Mouse (Mus musculus) thymus, adult 2 months (tissue): ENCODE measurements around the gene Abi3bp. TPM values are rescaled to one million over a fixed set of nuclear protein-coding genes. Genes with fewer than 3 reads are reported as not detected.

Experiments used
- DNase-seq: peaks from one replicate; pipeline ENCODE4 v3.0.0; 2021
- H3K27ac ChIP-seq: fragments of 200-500 bp; 2 replicates; pipeline ENCODE4 v1.5.1; 2012; ENCODE audit warnings: low read length, control low read depth; ENCODE audit not compliant: control insufficient read depth, insufficient read depth
- H3K27me3 ChIP-seq: fragments of 200-500 bp; 2 replicates; pipeline ENCODE4 v1.6.1; 2012; ENCODE audit warnings: mild to moderate bottlenecking, low read length, moderate library complexity, mixed read lengths; ENCODE audit not compliant: control insufficient read depth, insufficient read depth
- H3K36me3 ChIP-seq: fragments of 200-500 bp; 2 replicates; pipeline ENCODE4 v1.6.1; 2012; ENCODE audit warnings: mild to moderate bottlenecking, low read length, moderate library complexity; ENCODE audit not compliant: control insufficient read depth, insufficient read depth
- H3K4me1 ChIP-seq: fragments of 200-500 bp; replicated peaks from 2 replicates; pipeline ENCODE4 v1.6.1; 2012; ENCODE audit warnings: low read length; ENCODE audit not compliant: control insufficient read depth, insufficient read depth
- H3K4me3 ChIP-seq: fragments of 200-500 bp; 2 replicates; pipeline ENCODE4 v1.5.1; 2012; ENCODE audit warnings: mild to moderate bottlenecking, low read length, control low read depth, moderate library complexity; ENCODE audit not compliant: control insufficient read depth, insufficient read depth
- CTCF ChIP-seq: fragments of 200-500 bp; IDR thresholded peaks from 2 replicates; pipeline ENCODE4 v1.5.1; 2012; ENCODE audit warnings: mild to moderate bottlenecking, control low read depth, low read length, moderate library complexity, borderline replicate concordance; ENCODE audit not compliant: control insufficient read depth, poor library complexity, insufficient read depth; ENCODE audit errors: extremely low read depth
- POLR2A ChIP-seq: fragments of 200-500 bp; IDR thresholded peaks from 2 replicates; pipeline ENCODE4 v1.6.1; 2012; ENCODE audit warnings: mild to moderate bottlenecking, low read length, control low read depth, moderate library complexity; ENCODE audit not compliant: control insufficient read depth, poor library complexity, insufficient read depth; ENCODE audit errors: extremely low read depth
- WGBS: fragments of 180-500 bp; shearing (Covaris S2); methylation state at CpG from one replicate; pipeline ENCODE4 v1.1.7; 2018; 5-methylcytosine and 5-hydroxymethylcytosine counted together
- polyA plus RNA-seq: library from polyadenylated mRNA; depleted of rRNA; stranded (reverse); fragments of >200 nt; gene quantifications from 2 replicates; pipeline ENCODE4 v1.2.3, GENCODE M21; 2012; rRNA removed

The Abi3bp gene
- polyA plus RNA-seq: 0.97 and 1.3 TPM in 2 replicates

DNA sequence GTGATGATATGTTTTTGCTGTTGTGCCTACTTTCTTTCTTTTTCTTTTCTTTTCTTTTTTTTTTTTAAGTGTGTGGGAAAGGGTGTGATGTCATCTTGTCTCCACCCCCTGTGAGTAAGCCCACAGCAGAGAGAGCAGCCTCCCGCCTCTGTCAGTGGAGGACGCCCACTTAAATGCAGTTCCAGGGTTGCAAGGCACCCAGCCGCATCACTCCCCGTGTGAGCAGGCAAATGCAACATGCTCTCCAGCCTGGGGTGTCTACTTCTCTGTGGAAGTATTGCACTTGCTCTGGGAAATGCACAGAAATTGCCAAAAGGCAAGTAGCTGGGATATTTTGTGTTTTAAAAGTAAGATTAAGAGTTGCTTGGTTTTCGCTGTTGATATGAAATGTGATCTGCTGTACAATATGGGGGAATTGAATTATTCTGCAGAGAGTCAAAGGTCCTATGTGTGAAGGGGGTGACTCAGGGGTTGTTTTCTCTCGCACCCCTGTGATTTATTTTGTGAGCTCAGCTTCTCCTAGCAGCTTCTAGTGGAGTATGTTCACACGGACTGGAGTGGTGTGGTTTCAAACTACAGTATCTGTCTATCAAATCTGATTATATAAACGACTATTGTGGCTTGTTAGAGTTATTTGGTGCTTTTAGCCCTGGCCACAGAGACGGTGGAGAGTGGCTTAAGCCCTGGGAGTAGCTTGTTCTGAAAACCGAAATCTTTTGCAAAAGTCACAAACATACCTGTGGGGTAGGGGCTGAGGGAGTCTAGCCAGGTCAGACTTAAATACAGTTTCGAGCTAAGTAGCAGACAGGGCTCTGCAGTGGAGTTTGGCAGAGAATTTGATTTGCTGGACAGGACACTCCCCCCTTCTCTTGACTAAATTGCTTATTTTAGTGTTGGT lies at the start of gene Abi3bp:
TSS of gene Abi3bp (plus strand) at position 202 of the 898 bp plus-strand sequence.
- no peak within 1 kb of the TSS for H3K4me3 ChIP-seq
- no peaks in the 10 kb centered on the region for H3K4me1 ChIP-seq
- no peak within 1 kb of the TSS for H3K27ac ChIP-seq
- no peaks in the 10 kb centered on the region for H3K36me3 ChIP-seq
- no peak for DNase-seq
- no peak for TF ChIP-seq CTCF
- no peak for TF ChIP-seq POLR2A
- 32% methylated on average over 11 of the region's 11 CpGs for WGBS
- H3K27me3 ChIP-seq: no peaks in the 10 kb centered on the region

DNA sequence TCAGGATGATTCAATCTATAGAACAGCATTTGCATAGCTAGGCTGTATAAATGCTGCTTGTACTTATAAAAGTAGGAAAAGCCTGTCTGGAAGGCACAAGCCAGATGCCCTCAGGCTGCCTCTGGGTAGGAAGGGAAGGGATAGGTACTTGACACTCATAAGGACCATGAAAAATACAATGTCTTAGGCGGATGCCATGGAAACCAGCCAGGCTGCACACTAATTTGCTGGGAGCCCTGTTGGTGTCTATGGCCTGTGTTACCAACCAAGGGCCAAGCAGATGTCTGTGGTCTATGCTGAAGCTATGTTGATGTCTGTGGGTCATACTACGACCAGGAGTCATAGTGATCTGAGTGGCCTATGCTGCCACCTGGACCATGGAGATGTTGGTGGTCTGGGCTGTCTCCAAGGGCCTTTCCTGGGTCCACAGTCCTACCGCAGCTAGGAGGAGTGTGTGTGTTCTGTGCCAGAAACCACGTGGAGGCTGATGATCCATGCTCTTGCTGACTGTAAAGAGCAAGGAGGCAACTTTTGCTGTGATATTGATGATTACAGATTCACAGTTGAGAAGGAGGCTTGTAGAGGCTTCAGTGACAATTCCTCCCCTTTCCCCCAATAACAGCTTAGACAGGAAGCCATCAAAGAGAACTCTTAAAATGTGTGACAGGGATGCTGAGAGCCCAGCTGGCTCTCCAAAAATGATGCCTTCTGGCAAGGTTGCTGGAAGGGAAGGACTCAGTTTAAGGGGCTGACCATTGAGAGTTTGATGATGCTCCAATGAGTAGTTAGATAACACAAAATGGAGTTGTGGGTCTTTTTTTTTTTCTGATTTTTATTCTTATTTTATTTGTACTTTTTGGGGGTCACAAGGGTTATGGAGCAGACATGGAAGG lies 42.1 kb upstream of the Abi3bp start:
- no peak for DNase-seq
- no peaks in the 10 kb centered on the region for H3K36me3 ChIP-seq
- WGBS: 75% methylated on average over 4 of the region's 4 CpGs
- no peak overlapping the region for H3K27ac ChIP-seq
- no peak overlapping the region for H3K4me3 ChIP-seq
- no peak for TF ChIP-seq POLR2A
- TF ChIP-seq CTCF: no peak
- H3K27me3 ChIP-seq: no peaks in the 10 kb centered on the region
- H3K4me1 ChIP-seq: no peaks in the 10 kb centered on the region

DNA sequence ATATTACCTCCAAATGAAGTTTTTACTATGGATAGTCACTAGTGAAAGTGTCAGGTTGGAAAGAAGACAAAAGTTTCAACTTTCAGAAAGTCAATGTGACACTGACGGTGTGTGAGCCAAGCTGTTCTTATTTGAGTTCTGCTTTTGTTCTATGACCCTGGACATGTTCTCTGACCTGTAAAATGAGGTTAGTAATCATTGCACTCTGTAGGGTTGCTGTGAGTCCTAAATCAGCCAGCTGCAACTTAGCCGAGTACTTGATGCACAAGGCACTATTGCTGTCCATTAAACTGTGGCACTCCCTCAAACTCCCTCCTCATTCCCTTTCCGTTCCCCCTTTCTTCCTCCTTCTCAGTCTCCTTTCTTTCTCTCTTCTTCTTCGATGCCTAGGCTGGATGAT lies 37.4 kb upstream of the Abi3bp start:
- H3K27me3 ChIP-seq: no peaks in the 10 kb centered on the region
- no peak for DNase-seq
- no peaks in the 10 kb centered on the region for H3K36me3 ChIP-seq
- H3K4me1 ChIP-seq: no peaks in the 10 kb centered on the region
- H3K27ac ChIP-seq: no peak overlapping the region
- no peak overlapping the region for H3K4me3 ChIP-seq
- TF ChIP-seq POLR2A (no peak), CTCF (no peak)
- WGBS: 95% methylated on average over 4 of the region's 4 CpGs

DNA sequence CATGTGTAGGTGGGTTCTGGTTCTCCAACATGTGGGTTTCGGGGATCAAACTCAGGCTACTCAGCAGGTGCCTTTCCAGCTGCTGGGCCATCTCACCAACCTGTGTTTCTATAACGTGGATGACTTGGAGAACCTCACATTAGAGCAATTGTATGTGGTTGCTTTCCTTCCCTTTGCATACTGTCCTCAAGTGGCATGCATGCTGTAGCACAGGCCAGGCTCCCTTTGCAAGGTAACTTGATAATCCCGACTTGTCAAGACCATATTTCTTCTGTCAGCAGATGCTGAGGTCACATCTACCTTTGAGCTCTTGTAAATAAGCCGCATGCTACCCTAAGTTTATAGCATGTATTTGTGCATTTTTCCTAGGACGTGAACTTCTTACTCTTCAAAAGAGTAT lies 36.6 kb upstream of the Abi3bp start:
- Histone ChIP-seq H3K4me1 (no peaks in the 10 kb centered on the region), H3K27me3 (no peaks in the 10 kb centered on the region), H3K4me3 (no peak overlapping the region), H3K36me3 (no peaks in the 10 kb centered on the region), H3K27ac (no peak overlapping the region)
- DNase-seq: no peak
- TF ChIP-seq POLR2A (no peak), CTCF (no peak)
- 85% methylated on average over 5 of the region's 5 CpGs for WGBS

- H3K27ac ChIP-seq: no peak overlapping the region
- H3K27me3 ChIP-seq: no peaks in the 10 kb centered on the region
- H3K36me3 ChIP-seq: no peaks in the 10 kb centered on the region
- H3K4me3 ChIP-seq: no peak overlapping the region
- H3K4me1 ChIP-seq: no peaks in the 10 kb centered on the region
- 86% methylated on average over 7 of the region's 7 CpGs for WGBS
- TF ChIP-seq CTCF (no peak), POLR2A (no peak)
- DNase-seq: no peak
These were observed 35.9 kb upstream of the Abi3bp start for GRCm38 (mm10) chr16:56441658-56442344.

- DNase-seq: no peak
- Histone ChIP-seq H3K27ac (no peak overlapping the region), H3K36me3 (no peaks in the 10 kb centered on the region), H3K4me3 (no peak overlapping the region), H3K27me3 (no peaks in the 10 kb centered on the region), H3K4me1 (no peaks in the 10 kb centered on the region)
- no peak for TF ChIP-seq CTCF
- no peak for TF ChIP-seq POLR2A
- WGBS: 81% methylated on average over 2 of the region's 2 CpGs
These were observed 26.2 kb upstream of the Abi3bp start for GRCm38 (mm10) chr16:56451482-56451881.
